Mouse (Mus musculus) subcutaneous adipose tissue, adult 2 months (tissue): ENCODE results near the gene Sall2. TPM values are rescaled to one million over a fixed set of nuclear protein-coding genes. Genes with fewer than 3 reads are reported as not detected.

Experiments
- polyA plus RNA-seq: library from polyadenylated mRNA; depleted of rRNA; stranded (reverse); fragments of >200 nt; gene quantifications from 2 replicates; pipeline ENCODE4 v1.2.3, GENCODE M21; 2012; ENCODE audit warnings: low replicate concordance; rRNA removed

The Sall2 gene
- 2.9 and 15.6 TPM in 2 replicates for polyA plus RNA-seq

GRCm38 (mm10) chr14:52327910-52328812, at the start of gene Sall2:
TSS of gene Sall2 (minus strand) at chr14:52328762.

DNA sequence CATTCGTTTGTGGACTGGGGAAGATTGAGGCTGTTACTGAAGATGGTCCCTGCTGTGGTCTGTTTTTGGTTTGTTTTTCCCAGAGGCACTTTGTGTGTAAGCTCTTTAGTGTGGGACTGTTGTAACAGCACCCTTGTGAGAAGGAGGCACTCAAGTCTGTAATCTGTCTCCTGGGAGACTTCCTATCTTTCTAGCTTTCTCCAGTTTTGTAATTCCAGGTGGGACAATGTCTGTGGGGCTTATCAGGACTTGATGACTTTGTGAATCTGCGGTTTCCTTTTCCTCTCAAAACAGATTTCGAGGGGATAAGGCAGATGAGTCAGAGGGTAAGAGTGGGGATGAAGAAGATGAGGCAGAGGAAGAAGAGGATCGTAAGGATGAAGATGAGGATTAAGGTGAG, 27.7 kb upstream of the Sall2 start, which contains the start of gene Olfr1513:
Gene Olfr1513, minus strand, starts transcription at position 101 of the 400 bp plus-strand sequence.

DNA sequence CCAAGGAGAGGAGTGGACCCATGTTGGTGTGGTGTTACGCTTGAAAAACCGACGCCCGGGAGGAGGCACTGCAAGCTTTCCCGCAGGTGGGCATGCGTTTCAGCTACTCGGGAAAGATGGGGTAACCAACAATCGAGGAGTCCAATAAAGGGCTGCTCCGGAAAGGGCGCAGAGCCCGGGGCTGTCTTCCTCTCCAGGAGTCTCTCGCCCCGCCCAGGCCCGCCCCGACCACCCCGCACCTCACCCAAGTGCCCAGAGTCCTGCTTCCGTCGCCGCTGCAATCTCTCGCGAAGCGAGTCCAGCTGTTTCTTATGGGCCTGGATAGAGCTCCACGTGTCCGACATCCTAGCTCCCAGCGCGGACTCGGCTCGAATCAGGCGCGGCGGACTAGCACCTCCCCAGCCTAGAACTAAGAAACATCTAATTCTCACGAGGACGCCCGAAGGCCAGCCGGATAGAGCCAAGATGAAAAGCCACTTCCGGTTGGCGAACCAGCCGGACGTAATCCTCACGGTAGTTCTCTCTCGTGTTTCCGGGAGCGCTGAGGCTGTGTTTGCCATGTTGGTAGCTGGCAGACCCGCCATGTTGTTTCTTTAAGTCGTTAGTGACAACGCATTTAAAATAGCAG, 23.8 kb downstream of the Sall2 start, which contains the start of gene Mettl3:
Gene Mettl3, minus strand, starts transcription at position 485 of the 628 bp plus-strand sequence.

DNA sequence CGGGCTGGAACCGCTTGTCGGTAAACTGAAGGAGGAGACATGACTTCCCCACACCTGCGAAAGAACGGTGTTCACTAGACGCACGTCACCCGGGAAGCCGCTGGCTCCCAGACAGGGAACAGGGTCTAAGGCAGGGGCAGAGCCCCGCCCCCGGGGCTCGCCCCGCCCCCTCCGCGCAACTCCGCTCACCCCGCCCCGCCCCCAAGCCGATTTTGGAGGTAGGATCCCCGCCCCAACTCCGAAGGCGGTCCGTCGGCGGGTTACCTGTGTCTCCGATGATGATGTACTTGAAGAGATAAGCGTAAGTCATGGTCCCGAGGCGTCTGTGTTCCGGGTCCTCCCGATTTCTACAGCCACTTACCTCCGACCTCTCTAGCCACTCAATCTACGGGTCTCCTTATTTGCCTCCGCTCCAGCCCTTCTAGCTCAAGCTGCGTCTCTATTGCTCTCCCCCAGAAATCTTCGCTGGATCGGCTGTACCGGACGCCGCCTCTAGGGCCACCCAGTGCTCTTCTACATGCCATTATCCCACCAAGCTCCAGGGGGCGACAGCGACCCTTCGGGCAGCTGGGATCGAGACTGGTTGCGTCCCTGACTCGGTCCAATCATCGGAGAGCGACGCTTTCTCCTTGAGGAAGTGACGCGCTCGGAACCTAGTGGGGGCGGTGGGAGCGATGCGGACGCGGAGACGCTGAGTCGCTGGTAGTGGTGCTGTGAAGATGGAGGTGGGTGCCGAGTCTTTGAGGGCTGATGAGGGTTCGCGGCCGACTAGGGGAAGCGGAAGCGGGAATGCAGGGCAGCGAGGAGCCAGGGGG, 49.4 kb downstream of the Sall2 start, which contains the start of the genes Tox4 and Rab2b:
Gene Tox4, plus strand, starts transcription at position 215 of the 815 bp plus-strand sequence.
Gene Rab2b, minus strand, starts transcription at position 614 of the 815 bp plus-strand sequence.

Other genes starting within 250 kb of the Sall2 start
- gene Hnrnpc, start 224.7 kb downstream of the Sall2 start, polyA plus RNA-seq = 56.3 and 109 TPM in 2 replicates
- 1.0 and 2.4 TPM in 2 replicates for gene Rpgrip1, start 218.1 kb downstream of the Sall2 start, polyA plus RNA-seq
- gene Supt16, start 131.3 kb downstream of the Sall2 start, polyA plus RNA-seq = 8.7 and 17.8 TPM in 2 replicates
- gene Chd8, start 71.0 kb downstream of the Sall2 start, polyA plus RNA-seq = 26.5 and 40.1 TPM in 2 replicates
- 31.8 and 44.0 TPM in 2 replicates for gene Tox4, start 49.6 kb downstream of the Sall2 start, polyA plus RNA-seq
- 16.9 and 18.2 TPM in 2 replicates for gene Rab2b, start 49.2 kb downstream of the Sall2 start, polyA plus RNA-seq
- gene Mettl3, start 23.6 kb downstream of the Sall2 start, polyA plus RNA-seq = 16.8 and 29.3 TPM in 2 replicates
- gene Olfr1513, start 27.6 kb upstream of the Sall2 start, polyA plus RNA-seq = not detected in 2 replicates
- gene Olfr1512, start 50.4 kb upstream of the Sall2 start, polyA plus RNA-seq = not detected in 2 replicates
- gene Olfr1511, start 68.6 kb upstream of the Sall2 start, polyA plus RNA-seq = not detected in 2 replicates
- not detected in 2 replicates for gene Olfr1510, start 85.6 kb upstream of the Sall2 start, polyA plus RNA-seq
- not detected in 2 replicates for gene Olfr1509, start 114.2 kb upstream of the Sall2 start, polyA plus RNA-seq
- 0.03 TPM in 1 of 2 replicates, not detected in the other for gene Olfr1508, start 138.7 kb upstream of the Sall2 start, polyA plus RNA-seq
- not detected in 2 replicates for gene Olfr1507, start 167.0 kb upstream of the Sall2 start, polyA plus RNA-seq